Mouse (Mus musculus) CH12.LX (cell line): ENCODE measurements at regions not wholly inside any gene's neighbourhood (a gene's known extent, or its start where the extent isn't known, plus 50 kb on each side); places are given as distances from the start of the nearest gene placed in this dataset.

Experiments used
- POLR2A ChIP-seq: IDR thresholded peaks from 2 replicates; pipeline ENCODE4 v1.6.1; 2011; ENCODE audit warnings: low read depth, mild to moderate bottlenecking, improper control_type of control experiment, low read length
- TBP ChIP-seq: conservative IDR thresholded peaks from 2 replicates; pipeline ENCODE4 v1.6.1; 2011; ENCODE audit warnings: low read depth, low read length, improper control_type of control experiment
- ZNF384 ChIP-seq: IDR thresholded peaks from 2 replicates; pipeline ENCODE4 v1.6.1; 2012; ENCODE audit warnings: low read depth, low read length, improper control_type of control experiment, inconsistent platforms

DNA sequence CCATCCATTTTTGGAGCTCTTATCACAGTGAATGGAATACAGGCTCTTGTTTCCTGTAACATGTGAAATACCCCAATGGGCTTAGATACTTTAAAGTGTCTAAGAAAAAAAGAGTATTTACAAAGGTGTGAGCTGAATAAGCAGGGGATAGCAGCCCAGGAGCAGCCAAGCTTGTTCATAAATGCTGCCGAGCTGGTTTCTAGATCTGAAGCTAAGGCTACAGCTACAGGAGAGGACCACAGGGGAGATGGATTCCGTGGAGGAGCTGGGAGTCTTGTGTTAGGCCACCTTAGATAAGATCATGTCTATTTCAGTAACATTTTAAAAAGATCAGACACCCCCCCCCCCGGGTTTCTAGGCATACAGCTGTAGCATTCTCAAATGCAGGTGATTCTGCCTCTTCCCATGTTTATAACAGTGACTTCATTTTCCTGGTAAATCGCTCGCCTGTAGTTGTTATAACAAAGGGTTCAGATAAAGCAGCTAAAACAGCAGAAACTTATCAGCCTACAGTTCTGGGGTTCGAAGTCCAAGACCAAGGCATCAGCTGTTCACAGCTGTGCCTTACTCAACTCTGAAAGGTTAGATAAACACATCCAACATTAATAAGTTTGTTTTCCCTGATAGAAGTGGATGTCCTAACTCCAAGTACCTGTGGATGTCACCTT lies 131.9 kb downstream of the Tex36 start:
- TF ChIP-seq ZNF384 (no peak), TBP (no peak), POLR2A (no peak)
